Mouse (Mus musculus): ENCODE measurements around the gene Mageb18.

DNA sequence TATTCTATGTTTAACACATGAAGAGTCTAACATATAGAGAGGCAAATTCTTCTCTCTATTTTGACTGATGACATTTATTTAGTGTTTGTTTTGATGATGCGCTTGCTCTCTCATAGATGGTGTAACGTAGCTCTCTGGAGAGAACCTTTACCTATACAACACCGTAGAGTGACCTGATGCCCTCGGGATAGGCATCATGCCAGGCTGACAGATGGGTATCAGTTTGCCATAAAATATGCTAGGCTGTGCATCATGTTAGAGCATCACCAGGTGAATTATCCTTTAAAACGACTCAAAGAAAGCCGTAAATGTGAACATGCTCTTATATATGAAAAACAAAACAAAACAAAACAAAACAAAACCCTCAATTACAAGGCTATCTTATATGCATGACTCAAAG, 258.5 kb downstream of the Mageb18 start:
- TF ChIP-seq CTCF (IDR thresholded peaks at IDR 0.05; ENCODE audit: borderline replicate concordance, control insufficient read depth, extremely low read depth, insufficient read depth, low read length, poor library complexity) (no peak), POLR2A (IDR thresholded peaks at IDR 0.05; ENCODE audit: control insufficient read depth, extremely low read depth, insufficient read depth, low read length, poor library complexity) (no peak)
